Mouse (Mus musculus): Measurements from ENCODE around the gene Ppp2r5e. TPM values are rescaled to one million over a fixed set of nuclear protein-coding genes. Genes with fewer than 3 reads are reported as not detected.

Gene Ppp2r5e
- total RNA-seq, 2 experiments from 2014 or later = 32.2 to 34.3 TPM

DNA sequence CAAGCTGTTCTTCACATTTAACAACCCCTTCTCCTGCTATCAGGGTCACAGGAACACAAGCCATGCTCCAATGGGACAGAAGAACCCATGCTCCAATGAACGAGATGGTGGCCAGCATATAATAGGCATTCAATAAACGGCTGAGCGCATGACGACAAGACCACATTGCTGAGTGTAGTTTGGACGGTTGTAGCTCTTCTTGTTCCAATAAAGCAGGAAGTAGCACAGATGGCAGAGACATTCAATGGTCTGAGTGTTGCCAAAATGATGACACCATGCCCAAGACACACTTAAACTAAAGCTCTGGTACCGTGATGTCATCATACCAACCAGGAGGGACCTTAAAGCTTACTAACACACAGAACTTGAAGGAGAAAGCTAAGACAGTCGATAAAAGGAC, 16.7 kb upstream of the Ppp2r5e start:
- no peak overlapping the region for H3K27ac ChIP-seq
- no peak for TF ChIP-seq CTCF (IDR thresholded peaks at IDR 0.05)
- no peak overlapping the region for H3K4me3 ChIP-seq
- no peak for DNase-seq
- intact Hi-C loops (cut with DNase I) = no loop called here

DNA sequence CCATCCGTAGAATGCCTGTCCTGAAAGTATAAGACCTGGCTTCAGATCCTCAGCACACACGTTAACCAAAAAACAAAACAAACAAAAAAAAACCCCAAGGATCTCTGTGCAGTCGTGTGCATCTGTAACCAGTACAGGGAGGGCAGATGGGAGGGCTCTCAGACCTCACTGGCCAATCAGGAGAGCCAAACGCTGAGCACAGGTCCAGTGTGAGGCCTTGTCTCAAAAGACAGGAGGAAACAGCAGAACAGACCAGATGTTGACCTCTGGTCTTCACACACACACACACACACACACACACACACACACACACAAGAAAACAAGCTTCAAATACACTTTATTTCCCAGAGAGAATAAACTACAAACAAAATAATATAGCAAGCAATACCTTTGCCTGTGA, 3.4 kb upstream of the Ppp2r5e start:
- H3K4me3 ChIP-seq = no peak overlapping the region
- H3K27ac ChIP-seq = no peak overlapping the region
- intact Hi-C loops (cut with DNase I) = loop anchor here (5.0 kb wide), 2 partner anchors 58 to 137 kb away; no protein-coding TSS in a partner anchor
- TF ChIP-seq CTCF (IDR thresholded peaks at IDR 0.05) = no peak
- DNase-seq = peak; percentile 28

DNA sequence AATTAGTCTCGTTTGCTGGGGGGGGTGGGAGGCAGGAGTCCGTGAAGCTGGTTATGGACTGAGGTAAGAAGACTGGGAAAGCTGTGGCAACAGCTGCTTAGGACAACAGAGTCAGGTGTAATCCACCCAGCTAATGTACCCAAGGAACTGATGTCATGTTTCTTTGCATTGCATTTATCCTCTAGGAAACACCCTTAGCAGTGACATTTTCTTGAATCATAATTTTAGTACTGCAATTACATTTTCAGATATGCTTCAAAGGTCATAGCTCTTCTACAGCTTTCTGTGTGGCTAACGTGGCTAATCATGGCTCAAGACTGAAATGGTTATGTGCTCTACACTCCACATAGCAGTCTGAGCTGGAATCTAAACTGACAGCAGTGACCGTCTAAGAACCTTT, 2.9 kb upstream of the Ppp2r5e start:
- intact Hi-C loops (cut with DNase I) = loop anchor here (5.0 kb wide), 2 partner anchors 58 to 137 kb away; no protein-coding TSS in a partner anchor
- Histone ChIP-seq H3K27ac (no peak overlapping the region), H3K4me3 (no peak overlapping the region)
- no peak for DNase-seq
- no peak for TF ChIP-seq CTCF (IDR thresholded peaks at IDR 0.05)

- Histone ChIP-seq H3K4me3 (no peak overlapping the region), H3K27ac (no peak overlapping the region)
- no peak for DNase-seq
- no peak for TF ChIP-seq CTCF (IDR thresholded peaks at IDR 0.05)
- intact Hi-C loops (cut with DNase I) = loop anchor here (5.0 kb wide), 2 partner anchors 60 to 135 kb away; no protein-coding TSS in a partner anchor
These were observed 1.7 kb upstream of the Ppp2r5e start for GRCm38 (mm10) chr12:75597707-75598106.

DNA sequence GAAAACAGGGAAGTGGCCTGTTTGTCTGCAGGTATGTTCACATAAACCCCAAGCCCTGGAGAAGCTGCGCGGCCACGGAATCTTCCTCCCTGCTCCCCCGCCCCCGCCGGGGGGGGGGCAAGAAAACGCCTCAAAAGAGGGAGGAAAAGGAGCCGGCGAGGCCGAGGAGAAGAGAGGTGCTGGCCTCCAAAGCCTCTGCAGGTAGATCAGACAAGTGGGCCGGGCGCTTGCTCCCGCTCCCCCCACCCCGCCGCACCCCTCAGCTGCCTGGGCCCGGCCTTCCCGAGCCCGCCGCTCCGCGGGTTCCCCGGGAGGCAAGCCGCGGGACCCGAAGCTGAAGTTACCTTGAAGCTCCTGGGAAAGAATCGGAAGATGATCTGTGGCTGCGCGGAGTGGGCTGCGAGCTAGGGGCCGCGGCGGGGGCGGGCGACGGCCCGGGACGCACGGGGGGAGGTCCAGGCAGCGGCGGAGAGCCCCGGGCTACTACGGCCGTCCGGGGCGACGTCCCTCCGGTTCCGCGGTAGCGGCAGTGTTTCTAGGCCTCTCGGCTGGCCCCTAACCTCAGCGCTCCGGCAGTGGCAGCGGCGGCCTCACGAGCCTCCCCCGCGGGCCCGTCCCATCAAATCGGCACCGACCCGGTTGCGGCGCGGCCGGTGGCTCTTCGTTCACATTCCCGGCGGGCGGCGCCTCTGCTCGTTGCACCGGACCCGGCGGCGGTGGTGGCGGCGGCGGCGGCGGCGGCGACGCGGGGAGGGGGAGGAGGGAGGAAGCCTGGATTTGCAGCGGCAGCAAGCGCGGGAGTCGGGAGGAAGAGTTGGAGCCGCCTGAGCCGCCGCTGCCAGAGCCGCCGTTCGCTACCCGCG, 523 bp downstream of the Ppp2r5e start:
- DNase-seq = peak; percentile 58
- Histone ChIP-seq H3K4me3 (peak overlapping the region; percentile 99), H3K27ac (peak overlapping the region; percentile 99)
- no peak for TF ChIP-seq CTCF (IDR thresholded peaks at IDR 0.05)
- intact Hi-C loops (cut with DNase I) = loop anchor here (5.0 kb wide), 2 partner anchors 62 to 133 kb away; no protein-coding TSS in a partner anchor

DNA sequence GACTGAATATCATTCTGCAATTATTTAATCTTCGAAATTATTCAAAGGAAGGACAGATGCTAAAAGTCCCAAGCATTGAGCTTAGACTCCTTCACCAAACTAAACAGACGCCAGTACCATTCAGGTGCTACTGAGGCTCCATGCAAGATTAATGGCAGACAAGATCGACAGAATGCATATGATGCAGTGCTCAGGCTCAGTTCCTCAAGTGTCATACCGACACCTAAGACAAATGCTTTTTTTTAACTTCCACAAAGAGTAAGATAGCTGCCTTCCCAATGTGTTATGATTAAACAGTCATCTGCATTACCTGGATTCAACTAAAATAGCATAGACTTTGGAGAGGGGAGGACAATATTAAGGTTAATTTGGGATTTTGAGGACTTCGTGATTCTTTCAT, 1.6 kb downstream of the Ppp2r5e start:
- no peak for DNase-seq
- peak overlapping the region; percentile 99; the same call in 1 of the 2 replicates for H3K27ac ChIP-seq
- TF ChIP-seq CTCF (IDR thresholded peaks at IDR 0.05) = no peak
- peak overlapping the region; percentile 99 for H3K4me3 ChIP-seq
- intact Hi-C loops (cut with DNase I) = no loop called here

GRCm38 (mm10) chr12:75593817-75594216, 2.2 kb downstream of the Ppp2r5e start:
- Histone ChIP-seq H3K27ac (no peak overlapping the region), H3K4me3 (peak overlapping the region; percentile 99)
- intact Hi-C loops (cut with DNase I) = no loop called here
- no peak for TF ChIP-seq CTCF (IDR thresholded peaks at IDR 0.05)
- DNase-seq = no peak

DNA sequence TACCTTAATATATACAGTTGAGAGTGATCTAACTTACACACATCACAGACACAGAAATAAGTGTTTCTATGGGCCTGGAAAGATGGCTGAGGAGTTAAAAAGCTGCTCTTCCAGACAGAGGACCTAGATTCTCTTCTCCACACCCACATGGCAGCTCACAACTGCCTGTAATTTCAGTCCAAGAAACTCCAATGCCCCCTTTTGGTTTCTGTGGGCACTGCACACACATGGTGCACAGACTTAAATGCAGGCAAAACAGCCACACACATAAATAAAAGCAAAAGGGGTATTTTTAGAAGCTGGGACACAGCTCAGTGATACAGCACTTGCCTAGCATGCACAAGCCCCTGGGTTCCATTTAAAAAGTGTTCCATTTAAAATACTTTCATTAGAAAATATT, 8.5 kb downstream of the Ppp2r5e start:
- intact Hi-C loops (cut with DNase I) = no loop called here
- TF ChIP-seq CTCF (IDR thresholded peaks at IDR 0.05) = no peak
- Histone ChIP-seq H3K4me3 (no peak overlapping the region), H3K27ac (no peak overlapping the region)
- DNase-seq = no peak

- H3K4me3 ChIP-seq = no peak overlapping the region
- DNase-seq = no peak
- no peak overlapping the region for H3K27ac ChIP-seq
- intact Hi-C loops (cut with DNase I) = no loop called here
- no peak for TF ChIP-seq CTCF (IDR thresholded peaks at IDR 0.05)
These were observed 12.3 kb downstream of the Ppp2r5e start for GRCm38 (mm10) chr12:75583776-75584175.

DNA sequence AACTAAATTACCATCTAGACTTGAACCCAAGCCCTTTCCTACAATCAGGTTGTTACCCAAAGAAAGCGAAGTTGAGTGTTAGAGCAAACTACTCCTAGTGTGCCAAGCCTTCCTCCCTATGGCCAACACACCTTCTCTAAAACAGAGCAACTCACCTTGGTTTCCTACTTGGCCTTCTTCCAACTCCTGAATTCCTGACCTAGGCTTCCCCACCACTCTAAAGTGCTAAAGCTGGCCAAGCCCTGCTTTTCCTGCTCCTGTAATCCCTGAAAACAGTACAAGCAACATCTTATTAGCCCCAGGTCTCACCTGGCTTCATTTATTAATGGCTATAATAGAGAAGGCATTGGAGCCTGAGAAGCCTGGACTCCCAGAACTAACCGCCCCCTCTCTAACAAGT, 17.0 kb downstream of the Ppp2r5e start:
- no peak for DNase-seq
- TF ChIP-seq CTCF (IDR thresholded peaks at IDR 0.05) = no peak
- intact Hi-C loops (cut with DNase I) = no loop called here
- Histone ChIP-seq H3K4me3 (no peak overlapping the region), H3K27ac (peak overlapping the region; percentile 4)

- no peak for TF ChIP-seq CTCF (IDR thresholded peaks at IDR 0.05)
- intact Hi-C loops (cut with DNase I) = no loop called here
- H3K4me3 ChIP-seq = no peak overlapping the region
- DNase-seq = no peak
- H3K27ac ChIP-seq = no peak overlapping the region
These were observed 18.8 kb downstream of the Ppp2r5e start for GRCm38 (mm10) chr12:75577255-75577654.

DNA sequence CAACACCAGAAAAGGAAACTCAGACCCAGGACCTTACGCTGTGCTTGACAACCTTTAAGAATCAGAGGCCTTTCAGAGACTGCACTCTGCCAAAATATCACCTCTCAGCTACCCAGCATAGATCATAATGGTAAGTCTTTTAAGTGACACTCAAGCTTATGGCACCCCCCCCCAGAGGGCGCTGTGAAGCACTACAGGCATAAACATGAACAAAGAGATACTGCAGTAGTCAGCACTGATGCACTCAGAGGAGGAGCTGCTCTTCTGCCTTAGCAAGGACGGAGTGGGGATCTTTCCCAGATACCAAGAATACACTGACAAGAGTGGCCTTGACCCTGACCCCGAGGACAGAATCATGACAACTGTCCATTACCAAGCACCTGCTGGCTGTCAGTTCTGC, 23.8 kb downstream of the Ppp2r5e start:
- intact Hi-C loops (cut with DNase I) = no loop called here
- peak; percentile 56 for TF ChIP-seq CTCF (IDR thresholded peaks at IDR 0.05)
- Histone ChIP-seq H3K4me3 (no peak overlapping the region), H3K27ac (peak overlapping the region; percentile 24; the same call in 1 of the 2 replicates)
- DNase-seq = peak; percentile 54

DNA sequence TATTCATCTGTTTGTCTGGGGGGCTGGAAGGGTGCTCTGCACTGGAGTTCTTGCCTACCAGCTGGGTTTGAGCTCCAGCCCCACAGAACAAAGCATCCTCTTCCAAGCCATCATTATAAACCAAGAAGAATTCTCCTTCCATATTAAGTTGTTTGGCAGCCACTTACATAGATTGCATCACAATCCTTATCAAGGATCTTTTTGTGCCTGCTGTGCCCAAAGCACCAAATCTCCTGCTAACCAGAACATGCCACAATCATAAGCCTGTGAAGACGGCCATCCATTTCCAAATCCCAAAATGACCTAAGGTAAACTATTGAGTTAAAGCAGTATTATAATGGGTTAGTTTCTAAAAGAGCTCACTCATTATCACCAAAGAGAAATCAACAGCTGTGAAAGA, 25.9 kb downstream of the Ppp2r5e start:
- no peak for DNase-seq
- Histone ChIP-seq H3K4me3 (no peak overlapping the region), H3K27ac (no peak overlapping the region)
- no peak for TF ChIP-seq CTCF (IDR thresholded peaks at IDR 0.05)
- intact Hi-C loops (cut with DNase I) = no loop called here
